Mouse (Mus musculus): ENCODE results near the gene 4931428F04Rik. TPM values are rescaled to one million over a fixed set of nuclear protein-coding genes. Genes with fewer than 3 reads are reported as not detected.

4931428F04Rik gene
- polyA plus RNA-seq, 1 experiment from 2014 or later = 6.7 TPM

DNA sequence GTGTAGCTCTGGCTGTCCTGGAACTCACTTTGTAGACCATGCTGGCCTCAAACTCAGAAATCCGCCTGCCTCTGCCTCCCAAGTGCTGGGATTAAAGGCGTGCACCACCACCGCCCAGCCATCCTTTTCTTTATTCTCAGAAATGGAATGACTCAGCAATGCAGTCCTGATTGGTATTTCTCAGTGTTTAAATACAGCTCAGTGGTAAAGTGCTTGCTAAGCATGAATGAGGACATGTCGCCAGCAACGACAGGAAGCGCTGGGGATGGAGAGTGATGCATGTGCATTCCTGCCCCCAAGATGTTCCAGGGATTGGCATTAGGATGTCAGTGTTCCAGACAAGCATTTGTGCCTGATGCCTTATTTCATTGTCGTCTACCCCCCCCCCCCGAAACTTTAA is 13.7 kb upstream of the 4931428F04Rik start:
- Histone ChIP-seq H3K27ac (ENCODE audit: low read length) (no peak overlapping the region), H3K4me1 (ENCODE audit: control insufficient read depth, insufficient read depth, low read length) (peaks cover 39% of the 10 kb centered on the region), H3K4me2 (ENCODE audit: low read depth, low read length) (no peak overlapping the region), H3K27me3 (ENCODE audit: control insufficient read depth, insufficient read depth, low read length) (no peaks in the 10 kb centered on the region), H3K36me3 (ENCODE audit: control insufficient read depth, insufficient read depth) (peaks cover 40% of the 10 kb centered on the region), H3K4me3 (ENCODE audit: low read length) (no peak overlapping the region), H3K9me3 (replicated peaks; ENCODE audit: control insufficient read depth, low read length) (no peaks in the 10 kb centered on the region), H3K9ac (ENCODE audit: low read length) (no peak overlapping the region)
- no peak for ATAC-seq (replicated peaks; ENCODE audit: extremely low read depth, insufficient read depth, low FRiP score)
- WGBS = 75% methylated on average over 8 of the region's 8 CpGs

DNA sequence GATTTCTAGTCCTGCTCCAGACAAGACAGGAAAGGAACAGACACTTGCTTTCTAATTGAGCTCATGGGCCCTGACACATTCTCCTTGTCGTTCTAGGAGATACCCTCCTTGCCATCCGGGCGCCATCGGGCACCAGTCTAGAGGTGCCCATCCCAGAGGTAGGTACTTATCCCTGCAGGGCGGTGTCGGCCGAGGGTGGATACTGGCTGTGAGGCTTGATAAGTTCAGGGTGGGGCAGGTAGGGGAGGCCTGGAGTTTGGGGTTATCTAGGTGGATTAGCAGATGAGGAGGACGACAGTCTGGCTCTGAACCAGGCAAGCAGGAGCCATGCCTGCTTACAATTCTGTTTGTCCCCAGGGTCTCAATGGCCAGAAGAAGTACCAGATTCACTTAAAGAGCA is 10.3 kb upstream of the 4931428F04Rik start:
- 87% methylated on average over 8 of the region's 8 CpGs for WGBS
- no peak overlapping the region for H3K4me3 ChIP-seq (ENCODE audit: low read length)
- no peak overlapping the region for H3K4me2 ChIP-seq (ENCODE audit: low read depth, low read length)
- peaks cover 34% of the 10 kb centered on the region for H3K4me1 ChIP-seq (ENCODE audit: control insufficient read depth, insufficient read depth, low read length)
- H3K9me3 ChIP-seq (replicated peaks; ENCODE audit: control insufficient read depth, low read length) = no peaks in the 10 kb centered on the region
- peaks cover 37% of the 10 kb centered on the region for H3K36me3 ChIP-seq (ENCODE audit: control insufficient read depth, insufficient read depth)
- no peak overlapping the region for H3K9ac ChIP-seq (ENCODE audit: low read length)
- no peaks in the 10 kb centered on the region for H3K27me3 ChIP-seq (ENCODE audit: control insufficient read depth, insufficient read depth, low read length)
- no peak overlapping the region for H3K27ac ChIP-seq (ENCODE audit: low read length)
- no peak for ATAC-seq (replicated peaks; ENCODE audit: extremely low read depth, insufficient read depth, low FRiP score)

DNA sequence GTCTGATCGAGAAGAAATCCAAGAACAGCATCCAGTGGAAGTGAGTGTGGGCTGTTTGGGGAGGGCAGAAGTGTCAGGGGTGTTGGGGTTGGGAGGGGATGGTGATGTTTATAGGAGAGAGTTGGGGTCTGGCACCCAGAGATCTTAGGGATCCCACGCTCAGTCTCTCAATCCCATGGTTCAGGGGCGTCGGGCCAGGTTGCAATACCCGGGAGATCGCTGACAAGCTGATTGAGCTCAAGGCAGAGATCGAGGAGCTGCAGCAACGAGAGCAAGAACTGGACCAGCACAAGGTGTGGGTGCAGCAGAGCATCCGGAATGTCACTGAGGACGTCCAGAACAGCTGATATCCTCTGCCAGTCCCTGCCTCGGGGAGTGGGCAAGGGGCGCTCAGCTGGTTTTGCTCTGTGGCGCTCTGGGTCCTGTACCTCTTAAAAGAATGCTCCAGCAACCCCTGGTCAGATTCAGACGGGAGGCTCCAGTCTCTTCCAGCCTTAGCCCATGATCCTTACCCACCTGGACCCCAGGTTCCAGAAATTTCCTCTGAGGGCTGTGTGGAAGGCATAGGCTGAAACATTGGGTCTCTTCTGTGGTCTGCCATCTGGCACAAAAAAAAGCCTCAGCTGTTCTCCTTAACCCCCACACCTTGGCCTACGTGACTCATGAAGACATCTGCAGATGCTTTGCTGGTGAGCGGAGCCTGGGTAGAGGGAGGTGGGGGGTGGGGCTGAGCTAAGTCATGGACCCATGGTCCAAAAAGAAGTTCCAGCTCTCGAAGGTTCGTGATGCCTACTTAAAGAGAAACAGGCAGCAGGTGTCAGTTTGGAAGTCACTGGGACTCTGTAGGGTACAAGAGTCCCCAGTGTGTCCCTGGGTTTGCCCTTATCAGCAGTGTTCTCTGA is 8.9 kb upstream of the 4931428F04Rik start:
- Histone ChIP-seq H3K4me1 (ENCODE audit: control insufficient read depth, insufficient read depth, low read length) (peaks cover 21% of the 10 kb centered on the region), H3K4me3 (ENCODE audit: low read length) (peak overlapping the region; percentile 89), H3K27ac (ENCODE audit: low read length) (peak overlapping the region; percentile 79; the same call in 1 of the 2 replicates), H3K36me3 (ENCODE audit: control insufficient read depth, insufficient read depth) (peaks cover 34% of the 10 kb centered on the region), H3K27me3 (ENCODE audit: control insufficient read depth, insufficient read depth, low read length) (no peaks in the 10 kb centered on the region), H3K4me2 (ENCODE audit: low read depth, low read length) (peak overlapping the region; percentile 98), H3K9me3 (replicated peaks; ENCODE audit: control insufficient read depth, low read length) (no peaks in the 10 kb centered on the region), H3K9ac (ENCODE audit: low read length) (peak overlapping the region; percentile 92)
- ATAC-seq (replicated peaks; ENCODE audit: extremely low read depth, insufficient read depth, low FRiP score) = no peak
- WGBS = 45% methylated on average over 18 of the region's 18 CpGs

DNA sequence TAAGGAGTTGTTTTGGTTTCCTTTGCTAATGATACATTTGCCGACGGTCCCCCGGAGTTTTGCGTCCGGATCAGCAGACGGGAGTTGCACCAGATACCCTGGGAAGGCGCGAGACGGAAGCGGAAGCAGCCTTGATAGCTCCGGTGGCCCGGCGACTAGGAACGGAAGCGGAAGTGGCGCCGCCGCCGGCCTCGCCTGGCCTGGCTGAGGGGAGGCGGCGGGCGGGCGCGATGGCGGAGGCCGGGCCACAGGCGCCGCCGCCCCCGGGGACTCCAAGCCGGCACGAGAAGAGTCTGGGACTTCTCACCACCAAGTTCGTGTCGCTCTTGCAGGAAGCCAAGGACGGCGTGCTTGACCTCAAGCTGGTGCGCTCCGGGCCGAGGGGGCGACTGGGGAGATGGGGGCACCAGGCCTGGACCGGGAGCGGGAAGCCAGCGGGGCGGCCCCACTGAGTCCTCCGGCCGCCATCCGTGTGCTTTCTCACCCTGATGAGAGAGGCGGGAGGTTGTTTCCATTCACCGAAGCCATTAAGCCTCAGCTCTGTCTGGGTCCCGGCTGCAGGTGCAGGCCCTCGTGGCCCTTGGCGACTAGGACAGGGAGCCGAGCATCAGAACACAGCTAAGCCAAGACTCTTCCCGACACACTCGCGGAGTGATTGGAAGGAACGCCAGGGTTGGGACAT is 8.0 kb upstream of the 4931428F04Rik start, which contains the start of gene E2f4:
Gene E2f4 (plus strand): TSS at position 153 of the 682 bp plus-strand sequence.
- Histone ChIP-seq H3K4me3 (ENCODE audit: low read length) (peak within 1 kb of the TSS; percentile 89), H3K4me1 (ENCODE audit: control insufficient read depth, insufficient read depth, low read length) (peaks cover 19% of the 10 kb centered on the region), H3K27me3 (ENCODE audit: control insufficient read depth, insufficient read depth, low read length) (no peaks in the 10 kb centered on the region), H3K4me2 (ENCODE audit: low read depth, low read length) (peak within 1 kb of the TSS; percentile 98), H3K9ac (ENCODE audit: low read length) (peak within 1 kb of the TSS; percentile 92), H3K36me3 (ENCODE audit: control insufficient read depth, insufficient read depth) (peaks cover 30% of the 10 kb centered on the region), H3K27ac (ENCODE audit: low read length) (peak within 1 kb of the TSS; percentile 79), H3K9me3 (replicated peaks; ENCODE audit: control insufficient read depth, low read length) (no peaks in the 10 kb centered on the region)
- under 1% methylated on average over 58 of the region's 58 CpGs for WGBS
- peak; percentile 87 for ATAC-seq (replicated peaks; ENCODE audit: extremely low read depth, insufficient read depth, low FRiP score)

DNA sequence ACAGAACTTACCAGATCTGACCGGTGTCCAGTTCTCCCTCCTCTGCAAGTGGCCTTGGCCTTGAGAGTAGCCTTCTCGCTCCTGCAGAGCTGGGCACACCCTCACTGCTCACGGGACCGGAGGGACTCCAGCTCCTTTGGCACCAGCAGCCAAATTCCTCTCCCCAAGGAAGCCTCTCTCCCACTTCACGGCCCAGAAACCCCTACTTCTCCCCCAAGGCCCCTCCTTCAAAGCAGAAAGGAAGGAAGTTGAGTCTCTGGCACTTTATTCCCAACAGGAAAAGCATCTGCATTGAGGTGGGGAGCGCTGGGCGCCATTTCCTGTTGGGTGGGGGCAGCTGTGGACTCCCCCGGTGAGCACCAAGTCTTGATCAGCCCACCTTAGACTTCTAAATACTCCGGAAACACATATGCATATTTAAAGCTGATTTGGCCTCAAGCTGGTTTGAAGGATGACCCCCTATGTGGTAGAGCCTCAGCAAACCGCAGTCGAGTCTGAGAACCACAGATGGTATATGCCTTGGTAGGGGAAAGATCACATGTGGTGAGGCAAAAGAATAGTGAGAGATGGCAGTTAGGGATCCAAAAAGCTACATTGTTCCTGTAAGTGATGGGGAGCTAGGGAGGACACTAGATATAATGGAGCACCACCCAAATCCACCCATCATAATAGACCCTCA is 6.4 kb upstream of the 4931428F04Rik start, which contains the start of gene Exoc3l:
Gene Exoc3l (minus strand): TSS at position 207 of the 679 bp plus-strand sequence.
- H3K36me3 ChIP-seq (ENCODE audit: control insufficient read depth, insufficient read depth) = peaks cover 17% of the 10 kb centered on the region
- H3K27me3 ChIP-seq (ENCODE audit: control insufficient read depth, insufficient read depth, low read length) = no peaks in the 10 kb centered on the region
- H3K27ac ChIP-seq (ENCODE audit: low read length) = peak within 1 kb of the TSS; percentile 79
- H3K4me2 ChIP-seq (ENCODE audit: low read depth, low read length) = peak within 1 kb of the TSS; percentile 98
- 38% methylated on average over 11 of the region's 11 CpGs for WGBS
- peak within 1 kb of the TSS; percentile 89 for H3K4me3 ChIP-seq (ENCODE audit: low read length)
- no peak for ATAC-seq (replicated peaks; ENCODE audit: extremely low read depth, insufficient read depth, low FRiP score)
- H3K9ac ChIP-seq (ENCODE audit: low read length) = peak within 1 kb of the TSS; percentile 92
- peaks cover 19% of the 10 kb centered on the region for H3K4me1 ChIP-seq (ENCODE audit: control insufficient read depth, insufficient read depth, low read length)
- no peaks in the 10 kb centered on the region for H3K9me3 ChIP-seq (replicated peaks; ENCODE audit: control insufficient read depth, low read length)

DNA sequence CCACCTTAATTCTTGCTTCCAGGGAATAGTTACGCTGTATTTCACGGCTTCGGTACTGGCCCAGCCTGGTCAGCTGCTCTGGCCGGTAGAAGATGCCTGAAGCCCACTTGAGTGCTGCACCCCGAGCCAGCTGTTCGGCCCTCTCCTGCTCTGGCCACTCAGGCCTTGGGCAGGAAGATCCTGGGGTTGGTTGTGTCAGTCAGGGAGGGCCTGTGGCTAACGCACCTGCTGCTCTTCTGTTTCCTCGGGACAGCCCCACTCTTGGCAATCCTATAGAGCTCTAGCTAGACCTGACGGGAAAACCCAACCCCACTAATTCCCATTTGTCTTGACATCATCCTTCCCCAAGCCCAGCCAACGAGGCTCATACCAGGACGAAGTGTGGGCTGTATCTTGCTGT is 5.6 kb upstream of the 4931428F04Rik start:
- H3K36me3 ChIP-seq (ENCODE audit: control insufficient read depth, insufficient read depth) = peaks cover 9% of the 10 kb centered on the region
- WGBS = 57% methylated on average over 11 of the region's 11 CpGs
- H3K27ac ChIP-seq (ENCODE audit: low read length) = peak overlapping the region; percentile 56
- no peaks in the 10 kb centered on the region for H3K9me3 ChIP-seq (replicated peaks; ENCODE audit: control insufficient read depth, low read length)
- peak overlapping the region; percentile 52 for H3K4me2 ChIP-seq (ENCODE audit: low read depth, low read length)
- peak overlapping the region; percentile 31 for H3K9ac ChIP-seq (ENCODE audit: low read length)
- H3K4me3 ChIP-seq (ENCODE audit: low read length) = peak overlapping the region; percentile 37
- peaks cover 24% of the 10 kb centered on the region for H3K4me1 ChIP-seq (ENCODE audit: control insufficient read depth, insufficient read depth, low read length)
- H3K27me3 ChIP-seq (ENCODE audit: control insufficient read depth, insufficient read depth, low read length) = peaks cover 6% of the 10 kb centered on the region; the same call in 1 of the 2 replicates
- ATAC-seq (replicated peaks; ENCODE audit: extremely low read depth, insufficient read depth, low FRiP score) = no peak

DNA sequence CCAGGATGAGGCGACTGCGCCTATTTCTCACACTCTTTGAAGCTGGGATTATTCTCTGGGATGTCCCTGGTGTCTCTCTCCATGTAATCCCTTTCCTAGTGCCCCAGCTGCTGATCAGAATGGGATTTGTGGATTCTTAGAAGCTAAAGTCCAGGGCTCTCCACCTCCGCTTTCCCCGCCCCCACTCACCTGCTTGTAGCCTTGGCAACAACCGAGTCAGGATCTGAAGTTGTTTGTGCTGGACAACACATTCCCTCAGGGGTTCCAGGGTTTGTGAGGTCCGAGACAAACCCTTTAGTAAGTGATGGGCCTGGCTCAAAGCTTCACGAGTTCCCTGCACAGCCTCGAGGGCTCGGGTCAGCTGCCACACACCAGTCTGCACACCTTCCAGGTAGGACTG is 5.1 kb upstream of the 4931428F04Rik start:
- 62% methylated on average over 9 of the region's 9 CpGs for WGBS
- H3K36me3 ChIP-seq (ENCODE audit: control insufficient read depth, insufficient read depth) = peaks cover 4% of the 10 kb centered on the region
- H3K9ac ChIP-seq (ENCODE audit: low read length) = no peak overlapping the region
- ATAC-seq (replicated peaks; ENCODE audit: extremely low read depth, insufficient read depth, low FRiP score) = no peak
- H3K4me2 ChIP-seq (ENCODE audit: low read depth, low read length) = peak overlapping the region; percentile 52
- H3K27me3 ChIP-seq (ENCODE audit: control insufficient read depth, insufficient read depth, low read length) = peaks cover 6% of the 10 kb centered on the region; the same call in 1 of the 2 replicates
- peak overlapping the region; percentile 37 for H3K4me3 ChIP-seq (ENCODE audit: low read length)
- H3K27ac ChIP-seq (ENCODE audit: low read length) = no peak overlapping the region
- no peaks in the 10 kb centered on the region for H3K9me3 ChIP-seq (replicated peaks; ENCODE audit: control insufficient read depth, low read length)
- peaks cover 29% of the 10 kb centered on the region for H3K4me1 ChIP-seq (ENCODE audit: control insufficient read depth, insufficient read depth, low read length)

DNA sequence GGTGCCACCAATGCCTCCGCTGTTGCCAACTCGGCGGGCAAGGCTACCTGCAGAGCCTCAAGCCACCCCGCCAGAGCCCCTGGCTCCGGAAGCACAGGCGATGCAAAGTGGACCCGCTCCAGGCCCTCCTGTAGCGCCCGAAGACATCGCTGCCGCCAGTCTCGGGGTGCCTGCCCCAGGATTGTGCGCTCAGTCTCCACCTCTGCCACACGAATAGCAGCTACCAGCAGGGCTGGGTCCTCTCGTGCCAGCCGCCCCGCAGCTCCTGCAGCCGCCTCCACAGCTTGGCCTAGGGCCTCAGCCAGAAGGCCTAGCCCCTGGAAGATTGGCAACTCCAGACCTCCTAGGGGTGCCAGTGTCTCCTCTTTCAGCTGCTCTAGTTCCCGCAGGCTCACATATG is 3.7 kb upstream of the 4931428F04Rik start:
- H3K9ac ChIP-seq (ENCODE audit: low read length) = no peak overlapping the region
- 60% methylated on average over 19 of the region's 19 CpGs for WGBS
- H3K36me3 ChIP-seq (ENCODE audit: control insufficient read depth, insufficient read depth) = no peaks in the 10 kb centered on the region
- H3K27ac ChIP-seq (ENCODE audit: low read length) = no peak overlapping the region
- H3K4me2 ChIP-seq (ENCODE audit: low read depth, low read length) = no peak overlapping the region
- peaks cover 25% of the 10 kb centered on the region for H3K4me1 ChIP-seq (ENCODE audit: control insufficient read depth, insufficient read depth, low read length)
- no peaks in the 10 kb centered on the region for H3K9me3 ChIP-seq (replicated peaks; ENCODE audit: control insufficient read depth, low read length)
- H3K27me3 ChIP-seq (ENCODE audit: control insufficient read depth, insufficient read depth, low read length) = peaks cover 6% of the 10 kb centered on the region; the same call in 1 of the 2 replicates
- no peak for ATAC-seq (replicated peaks; ENCODE audit: extremely low read depth, insufficient read depth, low FRiP score)
- no peak overlapping the region for H3K4me3 ChIP-seq (ENCODE audit: low read length)
